Mouse (Mus musculus) cerebral cortex, adult 2 months (tissue): ENCODE measurements around the gene Crkl.

Source experiments
- WGBS: fragments of 180-500 bp; shearing (Covaris S2); methylation state at CpG from one replicate; pipeline ENCODE4 v1.1.7; 2018; 5-methylcytosine and 5-hydroxymethylcytosine counted together

Crkl gene

GRCm38 (mm10) chr16:17488478-17489468 is 37.0 kb downstream of the Crkl start:
- 48% methylated on average over 14 of the region's 14 CpGs for WGBS

DNA sequence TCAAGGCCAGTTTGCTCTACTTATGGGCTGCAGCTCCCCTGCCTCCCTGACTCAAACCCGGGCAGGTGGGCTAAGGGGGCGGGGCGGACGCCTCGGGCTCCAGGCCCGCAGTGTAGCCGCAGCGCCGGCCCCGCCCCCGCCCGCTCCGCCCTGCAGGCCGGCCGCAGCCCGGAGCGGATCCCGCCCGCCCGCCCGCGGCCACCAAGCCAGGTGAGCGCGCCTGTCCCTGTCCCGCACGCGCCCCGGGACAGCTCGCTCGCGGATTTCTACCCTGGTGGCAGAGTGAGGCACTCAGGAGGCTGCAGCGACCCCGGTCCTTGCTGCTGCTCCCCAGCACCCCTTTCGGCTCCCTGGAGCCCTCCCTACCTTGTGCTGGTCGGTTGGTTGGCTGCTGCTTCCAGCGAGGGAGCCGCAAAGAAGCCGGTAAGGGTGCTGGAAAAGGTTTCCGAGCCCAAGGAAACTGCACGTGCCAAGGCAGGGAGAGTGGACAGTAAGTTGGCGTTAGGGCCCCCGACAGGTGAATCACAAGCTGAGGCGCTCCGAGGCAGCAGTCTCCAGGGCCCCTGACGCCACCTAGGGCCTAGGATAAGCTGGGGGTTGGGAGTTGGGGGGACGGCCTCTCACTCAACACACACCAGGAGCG is 37.8 kb downstream of the Crkl start, which contains the start of gene Aifm3:
Gene Aifm3 (plus strand): TSS at position 143 of the 643 bp plus-strand sequence.
- WGBS, result 3% methylated on average over 47 of the region's 47 CpGs

DNA sequence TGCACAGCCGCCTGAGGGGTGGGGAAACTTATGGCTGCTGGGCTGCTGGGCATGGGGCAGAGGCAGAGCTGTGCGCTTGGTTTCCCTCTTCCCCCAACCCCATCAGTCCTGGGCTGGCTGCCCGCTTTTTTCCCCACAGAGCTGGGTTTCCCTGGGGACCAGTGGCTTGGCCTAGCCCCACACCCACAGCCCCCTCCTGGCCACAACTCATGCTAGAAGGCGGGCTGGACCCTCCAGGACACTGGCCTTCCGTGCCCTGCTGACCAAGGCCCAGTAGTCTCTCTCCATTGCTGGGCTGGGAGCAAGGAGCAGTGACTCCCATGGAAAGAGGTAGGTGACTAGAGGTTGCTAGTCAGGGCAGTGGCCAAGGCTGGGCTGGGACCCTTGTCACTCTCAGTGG is 39.4 kb downstream of the Crkl start:
- WGBS, result 78% methylated on average over 5 of the region's 5 CpGs

DNA sequence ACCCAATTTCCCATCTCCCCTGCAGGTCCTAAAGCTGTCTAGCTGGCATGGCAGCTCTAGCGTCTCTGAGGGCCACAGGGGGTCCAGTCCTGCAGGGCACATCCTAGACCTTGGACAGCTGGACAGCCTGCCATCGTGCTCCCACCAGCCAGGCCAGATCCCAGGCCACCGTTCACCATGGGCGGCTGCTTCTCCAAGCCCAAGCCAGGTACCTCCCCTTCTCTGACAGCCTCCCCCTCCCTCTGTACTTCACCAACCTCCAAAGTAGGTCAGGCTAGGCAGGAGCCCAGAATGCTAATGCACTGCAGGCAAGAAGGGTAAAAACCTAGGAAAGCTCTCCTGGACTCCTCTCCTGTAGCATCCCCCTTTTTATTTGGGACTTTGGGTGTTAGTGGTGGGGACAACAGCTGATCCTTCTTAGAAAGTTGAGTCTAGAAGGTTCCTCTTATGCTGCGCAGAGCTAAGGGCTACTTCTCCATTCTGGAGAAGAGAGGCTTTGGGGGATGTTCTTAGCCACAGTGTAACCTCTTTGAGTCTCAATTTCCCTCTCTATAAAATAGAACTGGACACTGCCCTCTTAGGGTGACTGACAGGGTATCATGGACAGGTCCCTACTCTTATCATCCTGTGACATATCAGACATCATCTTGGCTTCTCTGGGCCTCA is 40.2 kb downstream of the Crkl start:
- WGBS, result 55% methylated on average over 5 of the region's 5 CpGs

- WGBS, result 10% methylated on average over 2 of the region's 2 CpGs
Observed at GRCm38 (mm10) chr16:17496499-17497305, 44.9 kb downstream of the Crkl start.

GRCm38 (mm10) chr16:17499249-17499883 is 47.6 kb downstream of the Crkl start:
- WGBS, result 48% methylated on average over 10 of the region's 10 CpGs

GRCm38 (mm10) chr16:17502681-17503080 is 50.9 kb downstream of the Crkl start:
- WGBS, result 60% methylated on average over 4 of the region's 4 CpGs

DNA sequence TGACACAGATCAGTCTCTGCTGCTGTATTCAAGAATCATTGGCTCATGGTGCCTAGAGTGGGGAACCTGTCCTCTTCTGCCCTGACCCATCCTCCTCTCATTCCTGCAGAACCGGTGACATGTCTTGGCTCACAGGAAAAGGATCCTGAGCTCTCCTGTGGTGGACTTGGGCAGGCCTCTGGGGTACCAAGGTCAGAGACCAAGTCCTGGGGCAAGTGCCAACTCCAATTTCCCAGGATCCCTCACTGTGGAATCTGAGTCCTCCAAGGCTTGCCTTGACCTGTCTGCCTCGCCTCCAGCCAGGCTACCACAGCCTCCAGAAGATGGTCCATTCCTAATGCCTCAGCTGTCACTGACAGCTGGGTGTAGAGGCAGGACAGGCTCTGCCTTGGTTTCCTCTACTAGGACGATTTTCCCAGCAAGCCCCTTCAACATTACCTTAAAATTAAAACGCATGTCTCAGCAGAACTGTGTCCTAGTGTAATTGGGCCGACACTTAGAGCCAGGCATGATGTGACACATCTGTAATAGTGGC is 55.3 kb downstream of the Crkl start:
- 86% methylated on average over 5 of the region's 5 CpGs for WGBS

DNA sequence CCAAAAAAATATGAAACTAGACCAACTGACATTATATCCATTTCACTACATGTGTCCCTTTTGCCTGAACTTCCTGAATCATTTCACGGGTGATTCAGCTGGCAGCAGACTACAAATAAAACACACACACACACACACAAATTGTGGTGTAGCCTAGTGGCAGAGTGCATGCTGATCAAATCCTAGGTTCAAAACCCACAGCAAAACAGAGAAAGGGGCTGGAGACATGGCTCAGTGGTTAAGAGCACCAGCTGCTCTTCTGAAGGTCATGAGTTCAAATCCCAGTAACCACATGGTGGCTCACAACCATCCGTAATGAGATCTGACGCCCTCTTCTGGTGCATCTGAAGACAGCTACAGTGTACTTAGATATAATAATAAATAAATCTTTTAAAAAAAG is 56.2 kb downstream of the Crkl start:
- 11% methylated on average over 3 of the region's 3 CpGs for WGBS

- under 1% methylated on average over 50 of the region's 50 CpGs for WGBS
Observed at GRCm38 (mm10) chr16:17508546-17509239, 56.9 kb downstream of the Crkl start, which contains the start of gene Lztr1. TSS of gene Lztr1 (plus strand) at chr16:17508688.

GRCm38 (mm10) chr16:17509240-17509597 is 57.4 kb downstream of the Crkl start:
- WGBS, result 2% methylated on average over 9 of the region's 9 CpGs

DNA sequence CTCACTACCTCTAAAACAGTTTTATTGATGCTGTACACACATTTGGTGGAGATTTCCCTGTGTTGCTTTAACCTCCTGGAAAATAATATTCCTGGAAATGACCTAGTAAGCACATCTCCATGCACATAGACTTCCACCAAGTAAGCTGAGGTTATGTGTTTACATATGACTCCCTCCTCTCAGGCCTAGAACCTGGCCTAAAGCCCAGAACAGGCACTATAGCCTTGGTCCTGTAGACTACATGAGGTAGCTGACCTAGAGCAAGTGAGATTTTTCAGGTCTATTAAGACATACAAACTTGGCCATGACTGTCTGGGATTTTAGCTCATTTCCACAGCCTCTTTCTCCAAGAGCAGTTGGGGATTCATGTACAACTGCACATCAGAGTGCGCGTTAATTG is 58.4 kb downstream of the Crkl start:
- 95% methylated on average over 2 of the region's 2 CpGs for WGBS

DNA sequence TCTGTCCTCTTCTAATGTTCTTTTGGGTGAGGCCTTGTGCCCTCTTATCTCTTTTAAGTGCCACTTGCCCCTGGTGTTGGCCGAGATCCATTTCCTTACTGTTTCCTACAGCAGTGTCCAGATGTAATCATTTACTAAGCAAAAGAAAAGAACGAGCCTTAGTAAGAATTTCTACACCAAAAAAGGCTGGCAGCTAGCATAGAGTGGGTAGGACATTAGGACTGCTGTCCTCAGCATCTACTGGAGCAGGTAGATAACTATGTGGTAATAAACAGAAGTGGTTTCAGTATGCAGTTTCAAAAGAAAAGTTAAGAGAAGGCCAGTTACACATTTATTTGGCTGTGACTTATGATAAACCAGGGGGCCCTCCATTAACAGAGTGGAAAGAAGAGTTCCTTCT is 58.9 kb downstream of the Crkl start:
- 74% methylated on average over 2 of the region's 2 CpGs for WGBS

- 89% methylated on average over 4 of the region's 4 CpGs for WGBS
Observed at GRCm38 (mm10) chr16:17511431-17511830, 59.6 kb downstream of the Crkl start.

- WGBS, result 67% methylated on average over 2 of the region's 2 CpGs
Observed at GRCm38 (mm10) chr16:17518910-17519309, 67.1 kb downstream of the Crkl start.

- 93% methylated on average over 11 of the region's 11 CpGs for WGBS
Observed at GRCm38 (mm10) chr16:17524156-17524555, 72.4 kb downstream of the Crkl start.

DNA sequence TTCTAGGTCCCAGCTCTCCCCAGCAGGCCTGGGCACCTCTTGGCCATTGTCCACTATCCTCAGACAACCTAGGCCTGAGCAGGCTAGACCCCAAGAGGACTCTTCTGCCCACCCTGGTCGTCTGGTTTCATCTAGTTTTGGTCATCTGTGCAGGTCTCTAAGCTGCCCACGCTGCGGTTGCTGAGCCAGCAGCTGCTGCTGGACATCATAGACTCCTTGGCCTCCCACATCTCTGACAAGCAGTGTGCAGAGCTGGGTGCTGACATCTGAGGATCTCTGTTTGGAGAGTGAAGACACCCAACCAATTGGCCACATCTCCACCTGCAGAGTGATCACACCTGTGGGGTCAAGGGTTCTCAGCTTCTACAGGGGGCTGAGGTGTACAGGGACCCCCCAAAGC is 73.7 kb downstream of the Crkl start:
- WGBS, result 58% methylated on average over 3 of the region's 3 CpGs

DNA sequence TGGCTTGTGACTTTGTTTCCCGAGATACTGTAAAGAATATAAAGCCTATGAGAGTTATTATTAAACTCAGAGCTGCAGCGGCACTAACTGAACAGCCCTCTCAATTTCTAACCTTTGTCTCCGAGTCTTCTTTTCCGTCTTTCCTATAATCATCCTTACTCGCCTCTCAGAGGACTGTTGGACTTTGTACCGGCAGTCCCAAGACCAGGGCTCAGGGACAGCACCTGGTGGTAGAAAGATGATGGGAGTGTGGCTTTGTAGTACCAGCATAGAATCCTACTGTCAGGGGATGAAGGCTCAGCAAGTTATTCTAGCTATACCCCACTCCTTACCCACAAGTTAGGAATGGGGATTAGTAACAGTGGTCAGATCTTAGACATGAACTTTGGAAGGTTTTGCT is 74.4 kb downstream of the Crkl start:
- WGBS, result 88% methylated on average over 6 of the region's 6 CpGs

GRCm38 (mm10) chr16:17528276-17528675 is 76.5 kb downstream of the Crkl start:
- 69% methylated on average over 13 of the region's 13 CpGs for WGBS

DNA sequence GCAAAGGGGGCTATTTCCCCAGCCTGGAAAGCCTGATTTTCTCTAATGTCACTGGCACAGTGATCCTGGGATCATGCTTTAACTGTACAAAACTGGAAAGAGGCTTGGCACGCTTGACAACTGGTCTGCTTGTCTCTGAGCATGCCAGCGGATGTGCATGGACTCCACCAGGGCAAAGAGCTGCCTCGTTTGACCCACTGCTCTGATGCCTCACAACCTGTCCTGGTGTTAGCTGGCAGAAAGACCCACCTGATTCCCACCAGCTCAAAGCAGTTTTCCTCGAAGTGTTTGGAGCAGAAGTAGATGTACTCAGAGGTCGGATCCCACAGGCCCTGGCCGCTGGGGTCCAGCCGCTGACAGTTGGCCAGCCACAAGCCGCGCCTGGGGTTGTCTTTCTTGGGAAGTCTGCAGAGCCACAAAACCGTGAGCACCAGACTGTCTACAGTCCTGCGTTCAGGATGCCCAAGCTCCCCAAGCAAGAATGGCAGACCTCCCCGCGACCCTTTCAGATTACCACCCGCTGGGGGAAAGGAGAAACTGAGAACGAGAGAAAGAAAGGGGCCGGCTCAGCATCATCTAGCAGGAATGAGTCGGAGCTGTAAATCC is 78.3 kb downstream of the Crkl start:
- WGBS, result 10% methylated on average over 17 of the region's 17 CpGs
